Mouse (Mus musculus) G1E (cell line): ENCODE results near the gene Chmp4b.

Experiments
- CTCF ChIP-seq: IDR thresholded peaks from 2 replicates; pipeline ENCODE4 v1.5.1; 2012; ENCODE audit warnings: low read depth, low read length, inconsistent platforms, mixed read lengths
- GATA2 ChIP-seq: IDR thresholded peaks from 2 replicates; pipeline ENCODE4 v1.6.1; 2012; ENCODE audit warnings: low read depth, low read length, inconsistent platforms, borderline replicate concordance
- TAL1 ChIP-seq: conservative IDR thresholded peaks from 2 replicates; pipeline ENCODE4 v1.6.1; 2012; ENCODE audit warnings: low read depth, low read length, inconsistent platforms, mixed read lengths

DNA sequence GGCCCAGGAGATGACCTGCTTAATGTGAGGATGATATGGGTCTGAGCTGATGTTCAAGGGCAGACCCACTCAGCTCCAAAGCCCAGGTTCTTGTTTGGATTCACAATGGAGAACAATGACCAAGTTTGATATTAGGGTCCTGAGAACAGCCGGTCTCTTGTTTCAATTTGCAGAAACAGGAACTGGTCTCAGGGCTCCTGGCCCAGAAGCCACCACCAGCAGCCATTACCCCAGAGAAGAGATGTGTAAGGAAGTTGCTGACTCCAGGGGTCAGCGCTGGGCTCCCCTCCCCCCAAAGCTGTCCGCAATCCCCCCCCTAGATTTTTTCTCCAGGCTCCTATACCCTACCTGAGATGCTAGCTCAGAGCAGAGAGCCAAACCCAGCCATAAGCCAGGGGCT is 62.5 kb downstream of the Chmp4b start:
- no peak for TF ChIP-seq CTCF
- TF ChIP-seq TAL1 = no peak
- TF ChIP-seq GATA2 = no peak
